Mouse (Mus musculus) spleen, postnatal 4 days (tissue): ENCODE data around the gene Sfi1.
"Not testable (repeated sequence)": the region's sequence is repeated elsewhere in the genome, so short reads cannot be mapped to it uniquely, and the experiment has no call there.

Source experiments
- DNase-seq, 2 experiments: peaks; one replicate each; pipeline ENCODE4 v3.0.0; 2022; ENCODE audit warnings: low spot score in 2 of 2

Sfi1 gene

GRCm38 (mm10) chr11:3173425-3174318 is 19.6 kb downstream of the Sfi1 start:
- DNase-seq, result peak; percentile 79 to 96

DNA sequence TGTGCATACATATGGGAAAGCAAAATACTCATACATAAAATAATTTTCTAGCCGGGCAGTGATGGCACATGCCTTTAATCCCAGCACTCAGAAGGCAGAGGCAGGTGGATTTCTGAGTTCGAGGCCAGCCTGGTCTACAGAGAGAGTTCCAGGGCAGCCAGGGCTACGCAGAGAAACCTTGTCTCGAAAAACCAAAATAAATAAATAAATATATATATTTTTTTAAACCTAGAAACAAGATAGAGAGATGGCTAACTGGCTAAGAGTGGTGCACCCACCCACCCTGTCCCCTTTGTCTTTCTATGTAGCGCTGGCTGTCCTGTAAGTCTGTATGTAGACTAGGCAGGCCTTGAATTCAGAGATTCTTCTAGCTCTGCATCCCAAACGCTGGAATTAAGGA is 20.7 kb downstream of the Sfi1 start:
- not testable (repeated sequence) for DNase-seq

- peak; percentile 72 to 92 for DNase-seq
Observed at GRCm38 (mm10) chr11:3171931-3172330, 21.3 kb downstream of the Sfi1 start.

DNA sequence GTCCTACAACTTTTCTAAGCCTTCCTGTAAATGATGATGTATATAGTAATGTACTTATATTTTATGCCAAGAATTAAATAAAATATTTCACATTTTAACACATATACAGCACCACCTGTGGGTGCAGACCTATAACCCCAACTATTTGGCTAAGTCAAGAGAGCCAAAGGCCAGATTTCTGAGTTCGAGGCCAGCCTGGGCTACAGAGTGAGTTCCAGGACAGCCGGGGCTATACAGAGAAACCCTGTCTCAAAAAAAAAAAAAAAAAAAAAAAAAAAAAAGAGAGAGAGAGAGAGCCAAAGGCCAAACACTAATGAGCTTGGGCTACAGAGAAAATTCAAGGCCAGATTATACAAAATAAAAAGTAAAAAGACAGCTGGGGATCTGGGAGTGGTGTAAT is 24.2 kb downstream of the Sfi1 start:
- DNase-seq, result peak; percentile 60 to 89

- peak; percentile 60 to 90 for DNase-seq
Observed at GRCm38 (mm10) chr11:3167571-3168001, 25.7 kb downstream of the Sfi1 start.

DNA sequence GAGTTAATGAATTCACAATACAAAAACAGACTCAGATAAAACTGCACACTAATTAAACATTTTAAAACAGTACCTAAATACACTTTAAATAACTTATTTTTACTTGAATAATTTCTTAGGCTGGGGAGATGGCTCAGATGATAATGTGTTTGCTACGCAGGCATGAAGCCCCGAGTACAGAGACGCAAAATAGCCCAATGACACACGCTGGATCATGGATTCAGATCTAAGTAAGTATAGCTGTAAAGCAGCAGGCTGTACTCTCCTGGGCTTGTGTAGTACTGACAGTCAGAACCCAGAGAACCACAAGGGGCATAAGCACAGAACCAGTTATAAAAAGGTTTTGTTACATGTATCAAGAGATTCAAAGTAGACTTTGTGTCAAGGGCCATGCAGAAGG is 26.1 kb downstream of the Sfi1 start:
- DNase-seq, result peak in 1 of 2 experiments; percentile 76

DNA sequence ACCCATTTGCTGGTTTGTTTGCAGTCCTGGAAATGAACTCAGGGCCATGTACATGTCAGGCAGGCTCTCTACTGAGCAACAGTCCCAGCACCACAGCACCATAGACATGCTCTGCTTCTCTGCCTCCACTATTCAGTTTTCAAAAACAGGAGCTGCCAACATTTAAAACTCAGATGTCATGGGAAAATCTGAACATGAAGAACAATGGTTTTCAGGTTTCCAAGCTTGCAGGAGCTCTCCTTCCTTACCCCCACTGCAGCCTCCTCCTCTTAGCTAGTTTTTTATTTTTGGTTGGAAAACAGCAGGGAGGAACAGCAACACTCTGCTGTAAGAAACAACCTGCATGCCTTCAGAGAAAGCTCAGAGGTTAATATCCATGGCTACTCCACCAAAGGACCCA is 26.9 kb downstream of the Sfi1 start:
- DNase-seq, result peak; percentile 38 to 75

DNA sequence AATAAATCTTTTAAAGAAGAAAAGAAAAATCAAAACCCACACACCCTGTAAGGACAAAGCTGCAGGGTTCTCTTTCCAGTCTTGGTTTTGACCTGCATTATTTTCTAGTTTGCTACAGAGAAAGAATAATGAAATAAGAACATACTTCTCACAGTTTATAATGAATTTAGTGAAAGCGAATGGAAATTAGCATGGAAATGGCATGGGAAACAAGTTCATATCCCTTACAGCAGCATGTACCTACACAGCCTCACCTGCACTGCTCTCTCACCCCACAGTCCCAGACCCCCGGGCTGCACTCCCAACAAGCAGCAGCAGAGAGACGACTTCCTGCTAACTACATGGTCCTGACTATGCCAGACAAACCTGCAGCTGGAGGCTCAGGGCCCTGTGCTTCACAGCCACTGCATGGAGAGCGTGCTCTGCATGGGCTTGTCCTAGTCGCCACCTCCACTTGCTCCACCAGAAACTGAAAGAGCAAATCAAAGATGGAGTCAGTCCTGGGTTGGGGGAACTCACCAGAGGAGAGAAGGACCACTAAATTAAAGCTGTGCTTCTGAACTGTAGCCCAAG is 28.0 kb downstream of the Sfi1 start:
- not testable (repeated sequence) for DNase-seq

- DNase-seq, result not testable (repeated sequence)
Observed at GRCm38 (mm10) chr11:3163661-3164060, 29.6 kb downstream of the Sfi1 start.

DNA sequence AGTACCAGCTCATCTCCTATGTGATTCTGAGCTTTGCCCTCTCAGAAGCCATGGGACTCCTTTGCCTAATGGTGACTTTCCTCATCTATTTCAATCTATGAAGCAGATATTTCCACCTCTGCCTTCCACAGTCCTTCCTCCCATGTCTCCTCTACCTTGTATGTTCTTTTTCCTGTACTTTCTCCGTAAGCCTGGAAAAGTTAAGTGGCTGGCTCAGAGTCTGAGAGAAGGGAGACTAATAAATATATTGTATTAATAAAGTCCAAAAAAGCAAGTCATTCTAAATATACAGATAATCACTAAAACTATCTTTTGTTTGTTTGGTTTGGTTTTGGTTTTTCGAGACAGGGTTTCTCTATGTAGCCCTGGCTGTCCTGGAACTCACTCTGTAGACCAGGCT is 30.1 kb downstream of the Sfi1 start:
- DNase-seq, result peak; percentile 65 to 91

DNA sequence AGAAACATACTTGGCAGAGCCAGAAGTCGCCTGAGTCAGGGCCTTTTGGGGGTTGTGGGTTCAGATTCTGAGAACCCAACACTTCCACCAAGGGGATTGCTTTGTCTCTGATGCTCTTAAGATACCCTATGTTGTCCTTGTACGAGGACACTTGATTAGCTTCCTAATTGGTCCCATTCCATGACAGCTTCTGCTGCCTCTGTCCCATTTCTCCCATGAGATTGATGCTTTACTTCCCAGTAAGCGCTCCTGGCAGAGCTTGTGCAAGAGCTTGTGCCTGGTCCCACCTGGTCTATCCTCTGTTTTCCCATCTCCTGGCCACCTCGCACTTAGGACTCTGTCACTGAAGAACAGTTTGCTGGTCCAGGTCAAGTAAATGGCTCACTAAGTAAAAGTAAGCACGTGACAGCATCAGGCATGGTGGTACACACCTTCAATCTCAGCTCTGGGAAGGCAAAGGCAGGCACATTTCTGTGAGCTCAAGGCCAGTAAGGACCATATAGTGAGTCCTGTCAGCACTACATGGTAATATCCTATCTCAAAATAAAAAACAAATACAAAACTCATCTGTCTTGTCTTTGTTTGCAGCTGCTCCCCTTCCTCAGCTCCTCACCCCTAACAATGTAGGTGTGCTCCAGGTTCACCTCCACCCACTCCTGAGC is 30.9 kb downstream of the Sfi1 start:
- DNase-seq, result peak; percentile 75 to 94

- DNase-seq, result peak; percentile 77 to 94
Observed at GRCm38 (mm10) chr11:3161370-3161769, 31.9 kb downstream of the Sfi1 start.

GRCm38 (mm10) chr11:3158800-3159199 is 34.5 kb downstream of the Sfi1 start:
- peak; percentile 16 to 69 for DNase-seq

DNA sequence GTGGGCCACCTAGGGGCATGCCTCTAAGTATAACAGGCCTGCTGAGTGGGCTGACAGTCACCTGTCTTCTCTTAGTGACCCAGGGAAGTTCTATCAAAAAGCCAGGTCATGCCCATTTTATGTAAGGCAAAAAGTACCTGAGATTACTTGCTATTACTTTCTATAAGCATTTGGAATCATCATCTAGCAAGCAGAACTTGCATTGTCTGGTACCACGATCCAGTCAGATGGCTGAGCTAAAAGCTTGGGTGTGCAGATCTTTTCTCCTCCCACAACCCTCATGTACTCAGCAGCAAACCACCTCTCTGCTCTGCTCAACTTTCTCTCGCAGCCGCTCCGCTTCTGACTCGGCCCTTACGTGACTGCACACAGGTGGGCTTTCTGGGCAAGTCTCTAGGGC is 35.3 kb downstream of the Sfi1 start:
- peak; percentile 22 to 77 for DNase-seq

GRCm38 (mm10) chr11:3156991-3157390 is 36.3 kb downstream of the Sfi1 start:
- DNase-seq, result not testable (repeated sequence)

GRCm38 (mm10) chr11:3153666-3154397 is 39.4 kb downstream of the Sfi1 start:
- peak; percentile 76 to 93 for DNase-seq

DNA sequence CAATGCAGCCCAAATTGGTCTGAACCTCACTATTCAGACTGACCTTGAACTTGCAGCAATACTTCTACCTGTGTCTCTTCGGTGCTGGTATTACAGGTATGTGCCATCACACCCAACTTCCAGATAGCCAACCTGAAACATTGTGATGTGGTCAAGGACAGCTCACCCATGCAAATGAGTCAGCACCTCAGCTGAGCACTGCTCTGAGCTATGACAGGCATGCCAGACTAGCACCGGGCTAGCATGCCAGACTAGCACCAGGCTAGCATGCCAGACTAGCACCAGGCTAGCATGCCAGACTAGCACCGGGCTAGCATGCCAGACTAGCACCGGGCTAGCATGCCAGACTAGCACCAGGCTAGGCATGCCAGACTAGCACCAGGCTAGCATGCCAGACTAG is 41.9 kb downstream of the Sfi1 start:
- DNase-seq, result peak; percentile 37 to 82

DNA sequence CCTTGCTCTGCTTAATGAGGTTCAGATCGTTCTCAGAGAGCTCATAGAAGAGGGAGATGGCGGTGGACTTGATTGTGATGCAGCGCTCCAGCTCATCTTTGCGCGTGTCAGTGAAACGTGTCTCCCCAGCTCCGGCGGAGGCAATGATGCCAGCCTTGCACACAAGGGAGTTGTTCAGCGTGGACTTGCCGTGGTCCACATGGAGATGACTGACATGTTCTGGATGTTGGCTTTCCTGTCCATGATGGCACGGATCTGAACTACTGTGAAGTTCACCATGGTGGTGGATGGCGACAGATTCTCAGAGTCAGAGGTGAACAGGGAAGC is 42.6 kb downstream of the Sfi1 start:
- DNase-seq, result not testable (repeated sequence)

GRCm38 (mm10) chr11:3150003-3150676 is 43.1 kb downstream of the Sfi1 start:
- DNase-seq, result peak; percentile 60 to 90

- not testable (repeated sequence) for DNase-seq
Observed at GRCm38 (mm10) chr11:3149471-3149870, 43.8 kb downstream of the Sfi1 start.

DNA sequence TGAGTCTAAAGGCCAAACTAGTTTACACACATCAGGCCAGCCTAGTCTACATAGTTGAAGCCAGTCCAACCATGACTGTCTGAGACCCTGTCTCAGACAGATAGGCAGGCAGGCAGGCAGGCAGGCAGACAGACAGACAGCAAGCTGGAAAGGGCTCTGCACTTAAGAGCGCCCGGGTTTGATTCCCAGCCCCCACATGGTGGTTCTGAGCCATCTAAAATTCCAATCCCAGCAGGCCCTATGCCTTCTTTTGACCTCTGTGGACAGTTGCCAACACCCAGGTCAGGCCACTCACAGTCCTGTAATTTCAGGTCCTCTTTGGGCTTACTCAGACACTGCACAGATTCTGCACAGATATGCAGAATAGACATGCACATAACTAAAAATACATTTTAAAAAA is 46.5 kb downstream of the Sfi1 start:
- DNase-seq, result not testable (repeated sequence)
